Mouse (Mus musculus): Measurements from ENCODE around the gene Tmprss13.

DNA sequence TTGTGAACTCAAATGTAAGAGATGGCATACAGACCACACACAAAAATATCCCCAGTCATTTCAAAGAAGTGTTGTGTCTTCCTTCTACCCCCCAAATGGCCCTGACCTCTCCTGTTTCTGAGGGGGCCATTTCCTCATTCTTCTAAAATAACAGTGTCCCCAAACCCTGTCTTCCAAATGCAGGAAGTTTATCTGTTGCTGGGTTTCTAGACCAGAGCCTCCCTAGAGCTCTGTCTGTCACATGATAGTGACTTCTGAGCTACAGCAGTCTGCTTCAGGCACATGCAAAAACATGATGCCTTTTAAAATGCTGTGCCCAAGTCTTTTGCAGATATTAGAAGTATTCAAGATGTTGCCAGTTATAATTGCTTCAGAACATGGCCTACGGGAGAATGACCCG, 44.3 kb upstream of the Tmprss13 start:
- TF ChIP-seq POLR2A (IDR thresholded peaks at IDR 0.05; ENCODE audit: insufficient read depth, low read depth, low read length) (no peak), CTCF (IDR thresholded peaks at IDR 0.05; ENCODE audit: insufficient read depth, low read depth, low read length) (no peak)
